Mouse (Mus musculus) brain, embryonic 14.5 days (tissue): Measurements from ENCODE around the gene Tjap1.

Experiments
- CTCF ChIP-seq: fragments of 200-500 bp; IDR thresholded peaks from 2 replicates; pipeline ENCODE4 v1.5.1; 2012; ENCODE audit warnings: inconsistent platforms, mild to moderate bottlenecking, moderate library complexity, borderline replicate concordance; ENCODE audit not compliant: insufficient read depth, insufficient read length; ENCODE audit errors: extremely low read depth
- POLR2A ChIP-seq: fragments of 200-500 bp; IDR thresholded peaks from 2 replicates; pipeline ENCODE4 v1.6.1; 2012; ENCODE audit warnings: mild to moderate bottlenecking, inconsistent platforms, borderline replicate concordance; ENCODE audit not compliant: poor library complexity, insufficient read depth, insufficient read length, severe bottlenecking; ENCODE audit errors: extremely low read depth

DNA sequence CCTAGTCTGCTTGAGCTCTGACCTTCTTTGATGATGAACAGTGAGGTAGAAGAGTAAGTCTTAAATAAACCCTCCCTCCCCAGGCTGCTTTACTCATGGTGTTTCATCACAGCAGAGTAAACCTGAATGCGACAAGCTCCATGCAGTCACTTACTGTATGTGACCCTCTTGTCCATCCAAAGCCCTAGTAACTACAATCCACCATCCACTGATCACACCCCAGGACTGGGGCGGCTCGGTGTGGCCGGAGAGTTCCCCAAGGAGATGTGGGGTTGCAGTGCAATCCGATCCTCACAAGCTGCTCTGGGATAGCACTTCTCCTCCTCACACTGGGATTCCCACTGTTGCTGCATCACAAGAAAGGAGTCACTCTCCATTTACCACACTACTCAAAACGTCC, 8.4 kb downstream of the Tjap1 start:
- TF ChIP-seq CTCF: no peak
- no peak for TF ChIP-seq POLR2A
